Comparison of ENCODE assay signal across 19 mouse cellular contexts in the genomic region with DNA sequence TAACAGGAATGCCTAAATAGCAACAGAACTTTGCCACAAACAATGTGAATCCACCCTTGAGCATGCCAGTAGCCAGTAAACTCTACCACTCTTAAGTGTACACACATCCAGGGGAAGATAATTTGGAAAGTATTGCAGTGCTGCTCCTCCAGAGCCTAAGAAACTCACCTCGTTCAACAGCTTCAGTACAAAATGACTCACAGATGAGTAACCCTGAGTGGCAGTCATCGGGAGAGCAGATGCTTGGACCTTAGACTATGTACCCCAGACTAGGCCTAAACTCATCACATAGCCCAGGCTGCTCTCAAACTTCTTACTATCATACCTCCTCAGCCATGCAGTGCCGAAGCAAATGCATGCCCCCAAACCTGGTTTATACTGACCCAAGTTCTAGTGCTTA. TPM values are rescaled to one million over a fixed set of nuclear protein-coding genes. Genes with fewer than 3 reads are reported as not detected.
A peak's percentile ranks its signal among the peaks of the same experiment; 100 is the strongest.
DNase-seq lines count a peak whose midpoint lies in the region; TF ChIP-seq lines count a peak whose summit lies in the region.
"Had no signal": no experiment of that assay in that cellular context is flagged by ENCODE, and none has a peak within 500 bp of the region (broad histone marks: within the 10 kb centered on the region; RNA-seq: fewer than 3 reads in every experiment).

No protein-coding gene starts in this region.

- TF ChIP-seq CTCF in kidney, adult 2 months (conservative IDR thresholded peaks at IDR 0.05; ENCODE audit: insufficient read depth, insufficient read length, low read depth, low read length), result no peak

- no peaks in the 10 kb centered on the region for H3K4me1 ChIP-seq in kidney, adult 2 months (ENCODE audit: control insufficient read depth, insufficient read depth, low read length)
- H3K4me1 ChIP-seq in forebrain, embryonic 10.5 days, result no peaks in the 10 kb centered on the region
- H3K4me1 ChIP-seq: embryonic facial prominence, embryonic 10.5 days; embryonic facial prominence, embryonic 12.5 days; forebrain, embryonic 12.5 days had no signal

- no peaks in the 10 kb centered on the region for H3K36me3 ChIP-seq in kidney, adult 2 months (ENCODE audit: control insufficient read depth, insufficient read depth, low read length)
- no peaks in the 10 kb centered on the region for H3K36me3 ChIP-seq in forebrain, embryonic 10.5 days (replicated peaks)
- H3K36me3 ChIP-seq: embryonic facial prominence, embryonic 10.5 days; forebrain, embryonic 12.5 days had no signal

- no peak overlapping the region for H3K27ac ChIP-seq in kidney, adult 2 months (ENCODE audit: insufficient read depth, low read depth, low read length)
- H3K27ac ChIP-seq in forebrain, embryonic 10.5 days, result no peak overlapping the region
- H3K27ac ChIP-seq: embryonic facial prominence, embryonic 10.5 days; embryonic facial prominence, embryonic 12.5 days; forebrain, embryonic 12.5 days had no signal

- H3K9me3 ChIP-seq in forebrain, embryonic 10.5 days, result no peaks in the 10 kb centered on the region
- H3K9me3 ChIP-seq: embryonic facial prominence, embryonic 10.5 days; embryonic facial prominence, embryonic 12.5 days; forebrain, embryonic 12.5 days had no signal

- no peak for TF ChIP-seq POLR2A in kidney, adult 2 months (IDR thresholded peaks at IDR 0.05; ENCODE audit: low read depth, low read length)

- peak; percentile 20 for DNase-seq in kidney, adult 2 months
- DNase-seq in kidney, adult 8-10 months, result no peak
- DNase-seq in 3134 (ENCODE audit: extremely low read depth, insufficient read length, low spot score), result peak; percentile 13
- peak; percentile 27 for DNase-seq in 416B (ENCODE audit: low read depth)
- DNase-seq in brain, adult 2 months (ENCODE audit: low read depth, low spot score), result peak; percentile 26
- DNase-seq in forebrain, embryonic 10.5 days (ENCODE audit: extremely low spot score, low spot score), result no peak
- DNase-seq in layer of hippocampus, adult 9-11 months, result no peak
- DNase-seq: adrenal gland, adult 8-10 months; adrenal gland, postnatal 14 days; adrenal gland, postnatal 36 days; cerebellum, adult 11 months; cerebellum, adult 18-20 months; cerebellum, adult 8-10 months; cerebellum, adult 9-11 months; cerebellum, postnatal 25 days had no signal

- H3K4me3 ChIP-seq in kidney, adult 2 months (ENCODE audit: insufficient read depth, low read depth, low read length), result no peak overlapping the region
- H3K4me3 ChIP-seq in forebrain, embryonic 10.5 days, result no peak overlapping the region
- H3K4me3 ChIP-seq: embryonic facial prominence, embryonic 10.5 days; embryonic facial prominence, embryonic 12.5 days; forebrain, embryonic 12.5 days had no signal

- H3K27me3 ChIP-seq in kidney, adult 2 months (replicated peaks; ENCODE audit: control insufficient read depth, insufficient read depth, low read length), result no peaks in the 10 kb centered on the region
- H3K27me3 ChIP-seq in forebrain, embryonic 10.5 days (ENCODE audit: poor library complexity, severe bottlenecking), result no peaks in the 10 kb centered on the region
- H3K27me3 ChIP-seq: embryonic facial prominence, embryonic 12.5 days; forebrain, embryonic 12.5 days; Patski had no signal

- WGBS in kidney, adult 2 months, result 61% methylated on average over 3 of the region's 3 CpGs
- WGBS in forebrain, embryonic 10.5 days, result 91% methylated on average over 3 of the region's 3 CpGs

RNA-seq across cellular contexts. Expression of a gene that starts 12.8 kb away (rescaled TPM):
- 0.25 and 0.29 TPM in 2 replicates for polyA plus RNA-seq in kidney, adult 2 months (2012; rRNA removed)
- 0.50 and 0.55 TPM in 2 replicates for polyA plus RNA-seq in forebrain, embryonic 10.5 days (2016; fragmentation: Nextera tagmentation; extraction: Ambion mirVana)

RNA-seq across cellular contexts. Expression of a gene that starts 29.7 kb away (rescaled TPM):
- polyA plus RNA-seq in kidney, adult 2 months (2012; rRNA removed), result 0.31 and 0.35 TPM in 2 replicates
- 0.16 and 0.17 TPM in 2 replicates for polyA plus RNA-seq in forebrain, embryonic 10.5 days (2016; fragmentation: Nextera tagmentation; extraction: Ambion mirVana)

Comparison
In these comparisons a context has a peak if more than half of its experiments do, and no peak if none do; other contexts are left out.
1. DNase-seq: peak in kidney, adult 2 months (single experiment), 3134 (single experiment), 416B (single experiment) and brain, adult 2 months (single experiment); none in kidney, adult 8-10 months (0 of 2), forebrain, embryonic 10.5 days (single experiment) and layer of hippocampus, adult 9-11 months (single experiment).